Mouse (Mus musculus): ENCODE measurements around the gene Gucd1. TPM values are rescaled to one million over a fixed set of nuclear protein-coding genes. Genes with fewer than 3 reads are reported as not detected.
"Not testable (repeated sequence)": the region's sequence is repeated elsewhere in the genome, so short reads cannot be mapped to it uniquely, and the experiment has no call there.

The Gucd1 gene
- polyA plus RNA-seq, 1 experiment from 2014 or later = 19.7 TPM

GRCm38 (mm10) chr10:75479955-75480354 lies 37.8 kb downstream of the Gucd1 start:
- H3K27me3 ChIP-seq (ENCODE audit: control insufficient read depth, insufficient read depth, low read depth, low read length) = no peaks in the 10 kb centered on the region
- H3K36me3 ChIP-seq (ENCODE audit: control insufficient read depth, insufficient read depth, low read length) = no peaks in the 10 kb centered on the region
- ATAC-seq = no peak
- 81% methylated on average over 2 of the region's 2 CpGs for WGBS
- H3K4me1 ChIP-seq (ENCODE audit: control insufficient read depth, insufficient read depth, low read length) = no peaks in the 10 kb centered on the region
- H3K4me3 ChIP-seq (ENCODE audit: low read depth, low read length) = no peak overlapping the region
- H3K9ac ChIP-seq (ENCODE audit: low read depth, low read length) = no peak overlapping the region
- H3K9me3 ChIP-seq (replicated peaks; ENCODE audit: control insufficient read depth, low read length, poor library complexity, severe bottlenecking) = no peaks in the 10 kb centered on the region
- no peak overlapping the region for H3K27ac ChIP-seq (ENCODE audit: low read length)
- H3K4me2 ChIP-seq (ENCODE audit: low read length) = no peak overlapping the region

- no peaks in the 10 kb centered on the region for H3K36me3 ChIP-seq (ENCODE audit: control insufficient read depth, insufficient read depth, low read length)
- no peak overlapping the region for H3K4me2 ChIP-seq (ENCODE audit: low read length)
- no peak overlapping the region for H3K27ac ChIP-seq (ENCODE audit: low read length)
- no peaks in the 10 kb centered on the region for H3K4me1 ChIP-seq (ENCODE audit: control insufficient read depth, insufficient read depth, low read length)
- no peak overlapping the region for H3K9ac ChIP-seq (ENCODE audit: low read depth, low read length)
- no peaks in the 10 kb centered on the region for H3K27me3 ChIP-seq (ENCODE audit: control insufficient read depth, insufficient read depth, low read depth, low read length)
- no peak overlapping the region for H3K4me3 ChIP-seq (ENCODE audit: low read depth, low read length)
- ATAC-seq = no peak
- no peaks in the 10 kb centered on the region for H3K9me3 ChIP-seq (replicated peaks; ENCODE audit: control insufficient read depth, low read length, poor library complexity, severe bottlenecking)
- 81% methylated on average over 9 of the region's 9 CpGs for WGBS
Observed at GRCm38 (mm10) chr10:75477034-75477433, 40.7 kb downstream of the Gucd1 start.

- H3K36me3 ChIP-seq (ENCODE audit: control insufficient read depth, insufficient read depth, low read length); ATAC-seq; H3K4me2 ChIP-seq (ENCODE audit: low read length); H3K27me3 ChIP-seq (ENCODE audit: control insufficient read depth, insufficient read depth, low read depth, low read length); H3K9me3 ChIP-seq (replicated peaks; ENCODE audit: control insufficient read depth, low read length, poor library complexity, severe bottlenecking); H3K4me1 ChIP-seq (ENCODE audit: control insufficient read depth, insufficient read depth, low read length); H3K4me3 ChIP-seq (ENCODE audit: low read depth, low read length); H3K9ac ChIP-seq (ENCODE audit: low read depth, low read length); H3K27ac ChIP-seq (ENCODE audit: low read length): not testable (repeated sequence)
- 14% methylated on average over 4 of the region's 6 CpGs for WGBS
Observed at GRCm38 (mm10) chr10:75475139-75475850, 42.5 kb downstream of the Gucd1 start.

GRCm38 (mm10) chr10:75474571-75474970 lies 43.2 kb downstream of the Gucd1 start:
- Histone ChIP-seq H3K4me2 (ENCODE audit: low read length) (no peak overlapping the region), H3K27ac (ENCODE audit: low read length) (no peak overlapping the region), H3K4me1 (ENCODE audit: control insufficient read depth, insufficient read depth, low read length) (no peaks in the 10 kb centered on the region), H3K27me3 (ENCODE audit: control insufficient read depth, insufficient read depth, low read depth, low read length) (no peaks in the 10 kb centered on the region), H3K9me3 (replicated peaks; ENCODE audit: control insufficient read depth, low read length, poor library complexity, severe bottlenecking) (no peaks in the 10 kb centered on the region), H3K4me3 (ENCODE audit: low read depth, low read length) (no peak overlapping the region), H3K9ac (ENCODE audit: low read depth, low read length) (no peak overlapping the region), H3K36me3 (ENCODE audit: control insufficient read depth, insufficient read depth, low read length) (no peaks in the 10 kb centered on the region)
- WGBS = 38% methylated on average over 5 of the region's 5 CpGs
- no peak for ATAC-seq

GRCm38 (mm10) chr10:75473411-75473810 lies 44.4 kb downstream of the Gucd1 start:
- Histone ChIP-seq H3K36me3 (ENCODE audit: control insufficient read depth, insufficient read depth, low read length) (no peaks in the 10 kb centered on the region), H3K4me2 (ENCODE audit: low read length) (no peak overlapping the region), H3K4me1 (ENCODE audit: control insufficient read depth, insufficient read depth, low read length) (no peaks in the 10 kb centered on the region), H3K27ac (ENCODE audit: low read length) (no peak overlapping the region), H3K9ac (ENCODE audit: low read depth, low read length) (no peak overlapping the region), H3K4me3 (ENCODE audit: low read depth, low read length) (no peak overlapping the region), H3K9me3 (replicated peaks; ENCODE audit: control insufficient read depth, low read length, poor library complexity, severe bottlenecking) (no peaks in the 10 kb centered on the region), H3K27me3 (ENCODE audit: control insufficient read depth, insufficient read depth, low read depth, low read length) (no peaks in the 10 kb centered on the region)
- 84% methylated on average over 8 of the region's 8 CpGs for WGBS
- ATAC-seq = no peak

- ATAC-seq = no peak
- Histone ChIP-seq H3K4me3 (ENCODE audit: low read depth, low read length) (no peak overlapping the region), H3K4me2 (ENCODE audit: low read length) (no peak overlapping the region), H3K27me3 (ENCODE audit: control insufficient read depth, insufficient read depth, low read depth, low read length) (no peaks in the 10 kb centered on the region), H3K4me1 (ENCODE audit: control insufficient read depth, insufficient read depth, low read length) (no peaks in the 10 kb centered on the region), H3K9ac (ENCODE audit: low read depth, low read length) (no peak overlapping the region), H3K36me3 (ENCODE audit: control insufficient read depth, insufficient read depth, low read length) (no peaks in the 10 kb centered on the region), H3K9me3 (replicated peaks; ENCODE audit: control insufficient read depth, low read length, poor library complexity, severe bottlenecking) (no peaks in the 10 kb centered on the region), H3K27ac (ENCODE audit: low read length) (no peak overlapping the region)
- WGBS = 87% methylated on average over 6 of the region's 6 CpGs
Observed at GRCm38 (mm10) chr10:75465781-75466550, 51.8 kb downstream of the Gucd1 start.

- H3K27me3 ChIP-seq (ENCODE audit: control insufficient read depth, insufficient read depth, low read depth, low read length) = no peaks in the 10 kb centered on the region
- WGBS = 79% methylated on average over 3 of the region's 3 CpGs
- no peaks in the 10 kb centered on the region for H3K4me1 ChIP-seq (ENCODE audit: control insufficient read depth, insufficient read depth, low read length)
- no peak overlapping the region for H3K4me3 ChIP-seq (ENCODE audit: low read depth, low read length)
- no peak overlapping the region for H3K4me2 ChIP-seq (ENCODE audit: low read length)
- ATAC-seq = no peak
- H3K9ac ChIP-seq (ENCODE audit: low read depth, low read length) = no peak overlapping the region
- H3K36me3 ChIP-seq (ENCODE audit: control insufficient read depth, insufficient read depth, low read length) = no peaks in the 10 kb centered on the region
- H3K9me3 ChIP-seq (replicated peaks; ENCODE audit: control insufficient read depth, low read length, poor library complexity, severe bottlenecking) = no peaks in the 10 kb centered on the region
- no peak overlapping the region for H3K27ac ChIP-seq (ENCODE audit: low read length)
Observed at GRCm38 (mm10) chr10:75462728-75463127, 55.0 kb downstream of the Gucd1 start.

- Histone ChIP-seq H3K9ac (ENCODE audit: low read depth, low read length) (no peak overlapping the region), H3K36me3 (ENCODE audit: control insufficient read depth, insufficient read depth, low read length) (no peaks in the 10 kb centered on the region), H3K4me3 (ENCODE audit: low read depth, low read length) (no peak overlapping the region), H3K27ac (ENCODE audit: low read length) (no peak overlapping the region), H3K9me3 (replicated peaks; ENCODE audit: control insufficient read depth, low read length, poor library complexity, severe bottlenecking) (no peaks in the 10 kb centered on the region), H3K4me2 (ENCODE audit: low read length) (no peak overlapping the region), H3K27me3 (ENCODE audit: control insufficient read depth, insufficient read depth, low read depth, low read length) (no peaks in the 10 kb centered on the region), H3K4me1 (ENCODE audit: control insufficient read depth, insufficient read depth, low read length) (no peaks in the 10 kb centered on the region)
- WGBS = 93% methylated on average over 4 of the region's 4 CpGs
- ATAC-seq = no peak
Observed at GRCm38 (mm10) chr10:75458329-75458728, 59.4 kb downstream of the Gucd1 start.

- H3K4me3 ChIP-seq (ENCODE audit: low read depth, low read length) = no peak overlapping the region
- no peaks in the 10 kb centered on the region for H3K27me3 ChIP-seq (ENCODE audit: control insufficient read depth, insufficient read depth, low read depth, low read length)
- no peaks in the 10 kb centered on the region for H3K36me3 ChIP-seq (ENCODE audit: control insufficient read depth, insufficient read depth, low read length)
- no peak overlapping the region for H3K27ac ChIP-seq (ENCODE audit: low read length)
- no peaks in the 10 kb centered on the region for H3K9me3 ChIP-seq (replicated peaks; ENCODE audit: control insufficient read depth, low read length, poor library complexity, severe bottlenecking)
- no peak for ATAC-seq
- H3K4me1 ChIP-seq (ENCODE audit: control insufficient read depth, insufficient read depth, low read length) = no peaks in the 10 kb centered on the region
- no peak overlapping the region for H3K9ac ChIP-seq (ENCODE audit: low read depth, low read length)
- 74% methylated on average over 1 of the region's 1 CpGs for WGBS
- no peak overlapping the region for H3K4me2 ChIP-seq (ENCODE audit: low read length)
Observed at GRCm38 (mm10) chr10:75457852-75458251, 59.9 kb downstream of the Gucd1 start.

All from midbrain, embryonic 16.5 days (tissue).